Comparison of ENCODE assay signal across 11 mouse cellular contexts in the genomic region with DNA sequence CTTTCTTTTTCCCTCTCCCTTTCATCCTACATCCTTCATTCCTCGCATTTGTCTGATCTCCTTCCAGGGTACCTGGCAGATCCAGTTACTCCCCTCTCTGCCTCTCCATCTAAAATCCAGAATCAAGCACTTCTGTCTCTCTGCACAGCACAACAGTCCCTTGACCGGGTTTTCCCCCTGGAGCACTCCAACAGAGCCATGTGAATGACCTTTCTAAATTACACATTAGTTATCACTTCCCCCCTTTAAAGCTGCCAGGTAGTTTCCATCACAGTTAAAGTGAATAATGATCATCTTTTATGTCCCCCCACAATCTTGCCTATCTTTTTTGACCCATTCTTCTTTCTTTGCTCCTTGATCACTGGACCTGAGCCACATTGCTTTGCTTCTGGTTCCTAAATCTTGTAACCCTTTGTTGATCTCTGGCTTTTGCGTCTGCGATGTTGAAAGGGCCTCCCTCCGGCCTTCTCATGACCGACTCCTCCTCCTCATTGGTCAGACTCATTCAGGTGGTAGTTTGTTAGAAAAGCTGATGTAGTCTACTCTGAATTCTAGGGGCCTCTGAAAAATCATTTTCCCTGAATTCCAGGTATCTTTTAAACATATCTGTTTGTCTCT.
"Had no signal": no experiment of that assay in that cellular context is flagged by ENCODE, and none has a peak within 500 bp of the region (broad histone marks: within the 10 kb centered on the region; RNA-seq: fewer than 3 reads in every experiment).

No protein-coding gene starts in this region.

- H3K9ac ChIP-seq: limb, embryonic 12.5 days; liver, embryonic 13.5 days; midbrain, embryonic 13.5 days; neural tube, embryonic 15.5 days had no signal

- H3K27ac ChIP-seq: liver, embryonic 13.5 days; midbrain, embryonic 13.5 days; neural tube, embryonic 15.5 days had no signal

- H3K27me3 ChIP-seq: limb, embryonic 12.5 days; liver, embryonic 13.5 days; midbrain, embryonic 13.5 days; neural tube, embryonic 15.5 days had no signal

- H3K4me3 ChIP-seq: limb, embryonic 12.5 days; liver, embryonic 13.5 days; midbrain, embryonic 13.5 days; myocyte; neural tube, embryonic 15.5 days had no signal

- ATAC-seq: midbrain, embryonic 13.5 days had no signal

- DNase-seq: kidney, adult 18-20 months; kidney, postnatal 36 days; liver; liver, embryonic 13.5 days; lung, adult 18-20 months; right cerebral cortex, postnatal 25 days; thymus, postnatal 36 days had no signal

- H3K9me3 ChIP-seq: limb, embryonic 12.5 days; liver, embryonic 13.5 days; midbrain, embryonic 13.5 days; neural tube, embryonic 15.5 days had no signal

- H3K36me3 ChIP-seq: limb, embryonic 12.5 days; midbrain, embryonic 13.5 days; neural tube, embryonic 15.5 days had no signal

- H3K4me2 ChIP-seq: limb, embryonic 12.5 days; liver, embryonic 13.5 days; midbrain, embryonic 13.5 days; neural tube, embryonic 15.5 days had no signal
